Mouse (Mus musculus): ENCODE data around the gene Hoxb8.

The Hoxb8 gene

DNA sequence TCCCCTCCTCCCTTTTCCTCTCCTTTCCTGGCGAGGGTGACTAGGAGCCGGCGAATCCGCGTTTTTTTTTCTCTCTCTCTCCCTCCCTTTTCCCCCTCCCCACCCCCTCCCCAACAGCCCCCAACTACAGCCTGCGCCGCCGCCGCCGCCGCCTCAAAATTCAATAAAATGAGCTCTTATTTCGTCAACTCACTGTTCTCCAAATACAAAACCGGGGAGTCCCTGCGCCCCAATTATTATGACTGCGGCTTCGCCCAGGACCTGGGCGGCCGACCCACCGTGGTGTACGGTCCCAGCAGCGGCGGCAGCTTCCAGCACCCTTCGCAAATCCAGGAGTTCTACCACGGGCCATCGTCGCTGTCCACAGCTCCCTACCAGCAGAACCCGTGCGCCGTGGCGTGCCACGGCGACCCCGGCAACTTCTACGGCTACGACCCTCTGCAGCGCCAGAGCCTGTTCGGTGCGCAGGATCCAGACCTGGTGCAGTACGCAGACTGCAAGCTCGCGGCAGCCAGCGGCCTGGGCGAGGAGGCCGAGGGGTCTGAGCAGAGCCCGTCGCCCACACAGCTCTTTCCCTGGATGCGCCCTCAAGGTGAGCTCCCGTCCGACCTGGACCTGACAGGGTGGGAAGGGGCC, 1.2 kb downstream of the Hoxb8 start:
- in situ Hi-C loops (cut with MboI; ENCODE audit: low pct_unique_long_range_greater_than_20kb in 1 of 2, low sequenced_read_pairs in 2 of 2, unreplicated experiment in 1 of 2): no loop called here

DNA sequence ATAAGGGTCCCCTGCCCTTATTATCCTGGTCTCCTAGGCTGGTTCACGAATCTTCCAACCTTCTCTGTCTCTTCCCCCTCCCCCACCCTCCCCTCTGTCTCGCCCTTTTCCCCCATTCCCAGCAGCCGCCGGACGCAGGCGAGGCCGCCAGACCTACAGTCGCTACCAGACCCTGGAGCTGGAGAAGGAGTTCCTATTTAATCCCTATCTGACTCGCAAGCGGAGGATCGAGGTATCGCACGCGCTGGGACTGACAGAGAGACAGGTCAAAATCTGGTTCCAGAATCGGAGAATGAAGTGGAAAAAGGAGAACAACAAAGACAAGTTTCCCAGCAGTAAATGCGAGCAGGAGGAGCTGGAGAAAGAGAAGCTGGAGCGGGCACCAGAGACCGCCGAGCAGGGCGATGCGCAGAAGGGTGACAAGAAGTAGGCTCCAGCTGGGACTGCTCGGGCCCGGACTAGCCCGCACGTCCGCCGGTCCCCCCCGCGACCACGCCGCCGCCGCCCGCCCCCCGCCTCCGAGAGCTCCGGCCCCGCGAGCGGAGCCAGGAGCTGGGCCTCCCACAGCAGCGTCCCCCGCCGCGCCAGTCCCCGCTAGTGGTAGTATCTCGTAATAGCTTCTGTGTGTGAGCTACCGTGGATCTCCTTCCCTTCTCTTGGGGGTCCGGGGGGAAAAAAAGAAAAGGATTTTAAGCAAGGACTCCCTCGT, 2.5 kb downstream of the Hoxb8 start:
- in situ Hi-C loops (cut with MboI; ENCODE audit: low pct_unique_long_range_greater_than_20kb in 1 of 2, low sequenced_read_pairs in 2 of 2, unreplicated experiment in 1 of 2): no loop called here

DNA sequence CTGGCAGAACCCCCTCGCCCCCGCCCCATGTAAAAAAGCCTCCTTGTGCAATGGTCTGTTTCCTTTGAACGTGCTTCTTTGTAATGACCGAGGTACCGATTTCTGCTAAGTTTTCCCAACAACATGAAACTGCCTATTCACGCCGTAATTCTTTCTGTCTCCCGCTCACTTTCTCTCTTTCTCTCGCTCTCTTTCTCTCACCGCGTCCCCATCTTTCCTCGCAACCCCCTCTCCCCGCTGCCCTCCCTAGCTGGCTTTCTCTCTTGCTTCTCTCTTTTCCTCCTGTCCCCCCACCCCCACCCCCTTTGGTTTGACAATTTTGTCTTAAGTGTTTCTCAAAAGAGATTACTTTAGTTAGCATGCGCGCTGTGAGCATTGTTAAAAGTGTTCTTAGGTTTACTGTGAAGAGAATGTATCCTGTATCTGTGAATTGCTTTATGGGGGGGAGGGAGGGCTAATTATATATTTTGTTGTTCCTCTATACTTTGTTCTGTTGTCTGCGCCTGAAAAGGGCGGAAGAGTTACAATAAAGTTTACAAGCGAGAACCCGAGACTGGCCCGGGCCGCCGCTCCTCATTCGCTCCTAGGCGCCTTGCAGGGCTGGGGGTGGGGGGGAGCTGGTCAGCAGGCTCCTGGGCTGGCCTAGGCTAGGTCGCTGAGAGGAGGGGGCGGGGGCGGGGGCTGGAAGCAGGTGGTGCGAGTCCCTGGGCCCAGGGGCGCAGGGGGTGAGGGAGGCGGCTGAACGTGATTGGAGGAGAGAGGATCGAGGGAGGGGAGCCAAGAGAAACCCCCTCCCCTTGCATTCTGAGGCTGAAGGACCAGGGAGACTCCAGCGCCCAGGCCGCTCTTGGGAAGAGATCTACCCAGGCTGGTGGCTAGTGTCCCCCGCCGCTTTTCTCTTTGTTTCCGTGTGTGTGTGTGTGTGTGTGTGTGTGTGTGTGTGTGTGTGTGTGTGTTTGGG, 3.3 kb downstream of the Hoxb8 start:
- in situ Hi-C loops (cut with MboI; ENCODE audit: low pct_unique_long_range_greater_than_20kb in 1 of 2, low sequenced_read_pairs in 2 of 2, unreplicated experiment in 1 of 2): no loop called here

- in situ Hi-C loops (cut with MboI; ENCODE audit: low pct_unique_long_range_greater_than_20kb in 1 of 2, low sequenced_read_pairs in 2 of 2, unreplicated experiment in 1 of 2): no loop called here
These were observed 4.3 kb downstream of the Hoxb8 start, which contains the start of gene Hoxb7 for GRCm38 (mm10) chr11:96285771-96286738. TSS of gene Hoxb7 (plus strand) at chr11:96286623.

DNA sequence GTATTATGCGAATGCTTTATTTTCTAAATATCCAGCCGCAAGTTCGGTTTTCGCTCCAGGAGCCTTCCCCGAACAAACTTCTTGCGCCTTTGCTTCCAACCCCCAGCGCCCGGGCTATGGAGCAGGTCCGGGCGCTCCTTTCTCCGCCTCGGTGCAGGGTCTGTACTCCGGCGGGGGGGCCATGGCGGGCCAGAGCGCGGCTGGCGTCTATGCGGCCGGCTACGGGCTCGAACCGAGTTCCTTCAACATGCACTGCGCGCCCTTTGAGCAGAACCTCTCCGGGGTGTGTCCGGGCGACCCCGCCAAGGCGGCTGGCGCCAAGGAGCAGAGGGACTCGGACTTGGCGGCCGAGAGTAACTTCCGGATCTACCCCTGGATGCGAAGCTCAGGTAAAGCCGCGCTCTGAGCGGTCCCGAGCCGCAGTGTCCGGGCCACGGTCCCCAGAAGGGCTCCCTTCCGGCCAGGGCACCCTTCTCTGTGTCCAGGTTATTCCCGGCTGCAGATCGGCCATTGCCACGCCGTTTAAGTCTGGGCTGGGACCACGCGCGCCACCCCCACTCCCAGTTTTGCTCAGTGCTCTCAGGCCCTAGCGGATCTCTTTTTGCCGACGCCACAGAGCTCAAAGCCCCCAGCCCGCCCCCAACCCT, 5.2 kb downstream of the Hoxb8 start:
- in situ Hi-C loops (cut with MboI; ENCODE audit: low pct_unique_long_range_greater_than_20kb in 1 of 2, low sequenced_read_pairs in 2 of 2, unreplicated experiment in 1 of 2): no loop called here

- in situ Hi-C loops (cut with MboI; ENCODE audit: low pct_unique_long_range_greater_than_20kb in 1 of 2, low sequenced_read_pairs in 2 of 2, unreplicated experiment in 1 of 2): no loop called here
These were observed 5.7 kb downstream of the Hoxb8 start for GRCm38 (mm10) chr11:96287411-96287810.

DNA sequence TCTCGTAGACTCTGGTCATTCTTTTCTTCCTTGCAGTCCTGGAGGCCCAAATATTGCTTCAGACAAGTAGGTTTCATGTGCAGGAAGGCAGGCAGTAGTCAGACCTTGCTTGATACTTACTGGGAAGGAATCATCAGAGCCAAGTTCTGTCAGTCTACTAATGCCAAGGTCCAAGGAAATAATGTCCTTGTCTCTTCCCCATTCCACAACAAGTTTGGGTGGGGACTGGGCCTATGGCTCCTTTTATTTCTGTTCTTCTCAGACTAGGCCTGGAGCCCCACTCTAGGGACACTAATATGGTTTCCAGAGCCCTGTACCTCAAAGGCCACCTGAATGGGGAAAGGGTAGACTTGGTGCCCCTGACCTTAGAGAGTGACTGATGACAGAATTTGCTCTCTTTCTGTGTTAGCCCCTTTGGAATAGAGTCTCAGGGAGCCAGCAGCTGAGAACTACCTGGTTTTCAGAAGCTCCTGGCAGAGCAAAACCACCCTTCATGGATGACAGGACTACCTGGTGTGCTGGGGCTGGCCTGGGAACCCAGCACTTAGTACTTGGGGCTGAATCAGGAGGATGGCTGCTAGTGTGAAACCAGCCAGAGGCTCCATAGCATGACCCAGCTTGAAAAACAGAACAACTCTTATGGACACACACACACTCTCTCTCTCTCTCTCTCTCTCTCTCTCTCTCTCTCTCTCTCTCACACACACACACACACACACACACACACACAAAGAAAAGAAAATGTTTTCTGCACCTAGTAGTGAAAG, 6.9 kb downstream of the Hoxb8 start:
- in situ Hi-C loops (cut with MboI; ENCODE audit: low pct_unique_long_range_greater_than_20kb in 1 of 2, low sequenced_read_pairs in 2 of 2, unreplicated experiment in 1 of 2): no loop called here

DNA sequence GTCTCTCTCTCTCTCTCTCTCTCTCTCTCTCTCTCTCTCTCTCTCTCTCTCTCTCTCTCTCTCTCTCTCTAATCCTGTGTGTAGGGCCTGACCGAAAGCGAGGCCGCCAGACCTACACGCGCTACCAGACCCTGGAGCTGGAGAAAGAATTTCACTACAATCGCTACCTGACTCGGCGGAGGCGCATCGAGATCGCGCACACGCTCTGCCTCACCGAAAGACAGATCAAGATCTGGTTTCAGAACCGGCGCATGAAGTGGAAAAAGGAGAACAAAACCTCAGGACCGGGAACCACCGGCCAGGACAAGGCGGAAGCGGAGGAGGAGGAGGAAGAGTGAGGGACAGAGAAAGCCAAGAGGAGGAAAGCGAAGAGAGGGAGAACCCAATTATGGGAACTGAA, 7.6 kb downstream of the Hoxb8 start:
- in situ Hi-C loops (cut with MboI; ENCODE audit: low pct_unique_long_range_greater_than_20kb in 1 of 2, low sequenced_read_pairs in 2 of 2, unreplicated experiment in 1 of 2): no loop called here

- in situ Hi-C loops (cut with MboI; ENCODE audit: low pct_unique_long_range_greater_than_20kb in 1 of 2, low sequenced_read_pairs in 2 of 2, unreplicated experiment in 1 of 2): no loop called here
These were observed 8.1 kb downstream of the Hoxb8 start for GRCm38 (mm10) chr11:96289837-96290236.

DNA sequence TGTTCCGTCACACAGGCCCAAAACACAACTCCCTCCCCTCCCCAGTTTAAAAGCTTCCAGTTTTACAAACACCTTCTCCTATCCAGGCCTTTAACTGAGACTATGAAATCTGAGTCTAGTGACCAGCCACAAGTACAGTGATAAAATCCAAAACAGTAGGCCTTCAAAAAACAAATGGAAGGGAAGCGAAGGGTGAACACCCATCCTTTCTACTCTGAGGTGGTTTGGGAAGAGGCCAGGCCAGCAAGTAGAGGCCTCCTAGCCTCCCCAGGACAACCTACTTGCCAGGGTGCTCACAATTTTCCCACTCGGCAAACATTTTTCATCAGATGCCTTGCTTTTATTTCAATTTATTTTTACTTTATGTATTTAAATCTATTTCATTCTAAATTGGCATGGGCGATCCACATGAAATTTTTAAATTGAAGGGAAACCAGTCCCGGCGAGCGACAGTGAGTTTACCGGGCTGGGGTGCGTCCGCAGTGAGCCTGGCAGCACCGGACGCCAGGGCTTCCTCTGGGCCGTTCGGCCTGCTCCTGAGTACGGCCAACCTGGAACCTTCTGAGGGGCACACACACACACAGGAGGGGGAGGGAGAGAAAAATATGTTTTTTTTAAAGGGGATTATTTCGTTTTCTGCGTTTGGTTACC, 9.1 kb downstream of the Hoxb8 start:
- in situ Hi-C loops (cut with MboI; ENCODE audit: low pct_unique_long_range_greater_than_20kb in 1 of 2, low sequenced_read_pairs in 2 of 2, unreplicated experiment in 1 of 2): no loop called here

DNA sequence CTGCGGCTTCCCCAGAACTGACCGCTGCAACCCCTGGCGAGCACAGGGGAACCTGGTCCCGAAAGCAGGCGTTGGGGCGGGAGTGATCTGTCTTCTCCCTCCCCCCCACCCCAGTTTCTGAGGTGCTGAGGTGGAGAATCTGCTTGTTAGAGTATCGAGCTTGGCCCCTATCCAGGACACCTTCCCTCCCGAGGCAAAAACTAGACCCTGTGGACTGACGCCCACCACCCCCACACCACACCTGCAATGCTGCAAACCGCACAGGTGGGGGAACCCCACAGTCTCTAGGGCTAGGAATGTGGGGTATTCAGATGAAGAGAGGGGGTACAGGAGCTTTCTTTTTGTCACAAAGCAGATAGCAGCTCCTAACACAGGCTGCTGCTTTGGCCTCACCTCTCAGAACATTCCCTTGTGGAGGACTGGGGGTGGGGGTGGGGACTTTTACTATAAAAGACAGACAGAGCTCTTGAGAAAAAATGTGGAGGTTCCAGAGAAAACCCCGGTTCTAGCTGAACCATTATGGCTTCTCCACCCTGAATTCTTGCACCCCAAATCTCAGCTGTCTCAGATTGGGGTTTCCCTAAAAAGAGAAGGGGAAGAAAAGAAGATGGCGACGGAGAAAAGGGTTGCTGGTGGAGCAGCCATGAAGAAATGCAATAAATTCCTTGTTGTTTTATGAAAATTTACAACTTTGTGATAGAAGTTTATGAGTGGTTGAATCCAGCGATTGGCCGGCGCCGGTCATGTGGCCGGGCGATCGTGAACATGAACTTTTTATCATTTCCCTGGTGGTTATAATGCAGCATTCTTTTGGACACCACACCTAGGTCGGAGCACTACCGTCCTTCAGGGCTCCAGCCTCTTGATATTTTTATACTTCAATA, 10.2 kb downstream of the Hoxb8 start, which contains the start of gene Hoxb6:
Gene Hoxb6 (plus strand): TSS at position 796 of the 884 bp plus-strand sequence.
- in situ Hi-C loops (cut with MboI; ENCODE audit: low pct_unique_long_range_greater_than_20kb in 1 of 2, low sequenced_read_pairs in 2 of 2, unreplicated experiment in 1 of 2): no loop called here

- in situ Hi-C loops (cut with MboI; ENCODE audit: low pct_unique_long_range_greater_than_20kb in 1 of 2, low sequenced_read_pairs in 2 of 2, unreplicated experiment in 1 of 2): no loop called here
These were observed 11.0 kb downstream of the Hoxb8 start for GRCm38 (mm10) chr11:96292565-96293301.

DNA sequence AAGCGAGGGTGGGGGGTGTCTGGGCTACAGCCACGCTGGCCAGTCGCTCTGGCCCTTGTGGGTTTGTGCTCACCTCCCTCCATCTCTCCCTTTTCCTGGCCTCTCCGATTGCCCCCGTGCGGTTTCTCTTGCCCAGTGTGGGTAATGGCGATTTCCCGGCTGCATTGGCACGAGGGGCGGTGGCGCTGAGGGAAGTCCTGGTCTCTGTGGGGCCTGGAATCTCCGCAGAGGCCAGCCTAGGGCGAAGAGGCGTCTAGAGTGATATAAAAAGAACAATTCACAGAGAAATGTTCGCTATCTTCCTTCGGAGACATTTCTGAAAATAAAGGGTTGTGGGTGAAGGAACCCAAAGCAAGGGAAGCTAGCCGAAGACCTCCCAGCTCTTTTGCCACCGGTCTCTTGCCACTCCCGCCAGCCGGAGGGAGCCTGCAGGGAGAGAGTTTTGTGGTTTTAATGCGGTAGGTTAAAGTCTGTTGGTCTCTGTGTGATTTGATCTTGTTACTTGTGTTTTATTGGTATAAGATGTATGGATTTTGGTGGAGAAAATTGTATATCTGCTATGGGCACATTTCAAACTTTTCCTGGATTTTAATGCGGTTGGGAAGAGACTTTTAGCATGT, 11.7 kb downstream of the Hoxb8 start:
- in situ Hi-C loops (cut with MboI; ENCODE audit: low pct_unique_long_range_greater_than_20kb in 1 of 2, low sequenced_read_pairs in 2 of 2, unreplicated experiment in 1 of 2): no loop called here

DNA sequence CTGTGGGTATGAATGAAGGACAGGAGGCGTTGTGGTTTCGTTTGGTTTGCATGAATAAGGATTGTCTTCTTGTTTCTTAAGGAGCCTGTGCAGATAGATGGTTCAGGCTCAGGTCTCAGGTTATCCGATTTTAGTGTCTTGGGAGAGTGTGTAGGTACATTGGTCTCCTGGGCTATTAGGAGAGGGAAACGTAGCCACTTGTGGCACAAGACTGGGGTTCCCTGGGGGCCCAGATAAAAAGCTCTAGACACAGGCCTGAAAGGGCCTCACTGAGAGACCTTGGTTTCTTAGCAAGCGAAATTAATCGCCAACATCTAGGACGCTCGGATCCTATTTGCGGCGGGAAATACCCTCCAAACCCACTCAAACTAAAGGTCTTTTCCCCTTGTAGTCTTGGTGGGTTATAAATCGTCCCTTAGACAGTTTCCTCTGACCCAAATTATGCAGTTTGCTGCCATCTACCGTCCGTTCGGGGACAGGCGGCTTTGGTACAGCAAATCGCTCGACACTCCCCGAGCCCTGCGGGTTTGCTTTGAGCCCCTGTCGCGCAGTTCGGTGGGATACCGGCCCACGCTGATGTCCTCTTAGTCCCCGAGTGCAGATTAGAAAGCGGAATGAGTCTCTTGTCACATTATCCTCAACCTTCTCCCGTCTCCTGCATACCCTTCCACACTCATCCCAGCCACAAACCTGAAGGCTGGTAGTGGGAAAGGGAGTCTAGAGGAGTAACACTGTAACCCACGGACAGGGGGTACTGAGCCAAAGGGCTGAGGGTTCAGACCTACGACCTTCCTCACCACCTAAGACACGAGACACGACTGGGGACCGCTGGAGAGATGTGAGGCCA, 12.8 kb downstream of the Hoxb8 start:
- in situ Hi-C loops (cut with MboI; ENCODE audit: low pct_unique_long_range_greater_than_20kb in 1 of 2, low sequenced_read_pairs in 2 of 2, unreplicated experiment in 1 of 2): loop anchor here (5.0 kb wide), 1 partner anchor 43 kb away; no protein-coding TSS in a partner anchor

Measured in mouse embryonic stem cell (cell line).